Mouse (Mus musculus) liver, adult 2 months (tissue): ENCODE data around the gene Ptar1.

Experiments
- CTCF ChIP-seq: fragments of 200-500 bp; IDR thresholded peaks from 2 replicates; pipeline ENCODE4 v1.5.1; 2011; ENCODE audit warnings: low read depth, low read length, control low read depth
- POLR2A ChIP-seq: fragments of 200-500 bp; IDR thresholded peaks from 2 replicates; pipeline ENCODE4 v1.6.1; 2011; ENCODE audit warnings: low read length, control low read depth; ENCODE audit not compliant: insufficient read depth; ENCODE audit errors: extremely low read depth

DNA sequence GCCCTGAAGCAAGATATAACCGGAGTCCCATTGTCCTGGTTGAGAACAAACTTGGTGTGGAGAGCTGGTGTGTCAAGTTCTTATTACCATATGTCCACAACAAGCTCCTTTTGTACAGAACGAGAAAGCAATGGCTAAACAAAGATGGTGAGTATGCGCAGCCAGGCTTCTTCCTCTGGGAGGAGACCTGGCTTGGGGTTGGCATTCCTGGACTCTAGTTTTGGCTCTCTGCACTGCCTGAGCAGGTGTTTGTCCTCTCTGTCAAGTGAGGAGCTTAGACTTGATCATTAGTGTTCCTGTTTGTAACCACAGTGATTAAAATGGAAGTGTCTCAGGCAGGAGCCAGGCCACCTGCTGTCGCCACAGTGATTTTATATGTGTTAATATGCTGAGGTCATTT is 7.1 kb downstream of the Ptar1 start:
- TF ChIP-seq POLR2A = no peak
- TF ChIP-seq CTCF = no peak
